Mouse (Mus musculus): ENCODE results near the gene Pdhx. TPM values are rescaled to one million over a fixed set of nuclear protein-coding genes. Genes with fewer than 3 reads are reported as not detected.

Gene Pdhx
- total RNA-seq, 1 experiment from 2014 or later: 15.2 TPM

Other genes with a start within 250 kb of the Pdhx start
- 371 to 440 TPM (median 391 TPM) in 3 replicates for gene Cd44, start 171.8 kb downstream of the Pdhx start, total RNA-seq (2017)
- gene Apip, start 162 bp upstream of the Pdhx start, total RNA-seq (2017): 10.3 to 18.7 TPM (median 12.1 TPM) in 3 replicates
- 1.1 TPM in 1 of 3 replicates, not detected in the others for gene Ehf, start 229.8 kb upstream of the Pdhx start, total RNA-seq (2017)

Data from monocyte, adult 5-6 weeks (primary cell).